Mouse (Mus musculus) frontal cortex, adult 2 months (tissue): ENCODE data around the gene Ccdc188. TPM values are rescaled to one million over a fixed set of nuclear protein-coding genes. Genes with fewer than 3 reads are reported as not detected.

Experiments
- DNase-seq, 2 experiments: peaks; one replicate each; pipeline ENCODE4 v3.0.0; 2022; ENCODE audit warnings: low spot score in 1 of 2; ENCODE audit errors: extremely low spot score in 1 of 2
- polyA plus RNA-seq: library from polyadenylated mRNA; depleted of rRNA; stranded (reverse); fragments of >200 nt; gene quantifications from 2 replicates; pipeline ENCODE4 v1.2.3, GENCODE M21; 2012

The Ccdc188 gene
- polyA plus RNA-seq, 1 experiment = not detected

DNA sequence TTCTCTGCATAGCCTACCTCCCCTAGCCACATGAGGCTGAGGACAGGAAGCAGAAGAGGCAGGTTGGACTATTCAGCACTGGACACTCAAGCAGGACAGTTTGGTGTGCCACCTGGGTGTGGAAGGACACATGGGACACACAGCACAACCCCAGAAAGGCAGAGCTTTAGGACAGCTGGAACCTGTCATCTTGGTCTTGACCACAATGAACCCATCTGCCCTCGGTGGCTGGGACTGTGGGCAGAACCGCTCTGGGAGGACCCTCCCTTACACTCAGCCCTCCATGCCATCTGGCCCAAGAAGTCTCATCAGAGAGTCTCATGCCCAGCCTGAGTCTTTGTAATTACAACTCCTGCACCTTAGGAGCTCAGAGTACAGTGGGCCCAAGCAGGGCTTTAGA is 17.6 kb upstream of the Ccdc188 start:
- no peak for DNase-seq

DNA sequence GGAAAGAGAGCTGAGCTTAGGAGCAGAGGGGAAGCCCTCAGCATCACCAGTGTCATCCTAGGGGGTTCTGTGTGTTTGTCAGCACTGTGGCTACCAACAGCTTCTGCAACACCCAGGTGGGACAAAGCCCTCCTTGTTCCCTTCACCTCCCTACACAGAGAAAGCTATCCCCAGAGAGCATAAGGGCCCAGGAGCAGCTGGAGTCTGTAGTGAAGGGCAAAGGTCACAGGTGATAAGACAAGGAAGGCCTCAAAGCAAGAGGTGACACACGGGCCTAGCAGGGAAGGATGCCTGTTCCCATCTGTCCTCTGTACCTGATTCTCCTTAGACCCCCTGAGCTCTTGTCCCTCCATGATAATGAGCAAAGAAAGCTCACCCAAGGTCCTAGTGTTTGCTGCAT is 16.1 kb upstream of the Ccdc188 start:
- no peak for DNase-seq

DNA sequence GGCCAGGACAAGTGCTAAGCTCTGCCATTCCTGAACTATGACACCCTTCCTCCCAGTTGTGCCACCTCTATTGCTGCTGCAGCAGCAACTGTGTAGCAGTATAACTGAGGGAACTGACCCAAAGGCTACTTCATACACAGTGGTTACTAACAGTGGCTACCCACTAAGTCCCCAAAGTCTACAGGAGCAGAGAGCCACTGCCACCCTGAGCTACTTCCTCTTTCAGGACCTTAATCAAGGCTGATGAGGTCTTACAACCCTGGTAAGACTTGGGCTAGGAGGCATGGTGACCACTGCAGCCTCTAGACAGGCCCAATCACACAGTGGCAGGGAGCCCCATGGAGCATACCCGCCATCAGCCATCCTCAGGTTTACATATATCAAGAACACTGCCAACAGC is 15.6 kb upstream of the Ccdc188 start:
- DNase-seq = no peak

DNA sequence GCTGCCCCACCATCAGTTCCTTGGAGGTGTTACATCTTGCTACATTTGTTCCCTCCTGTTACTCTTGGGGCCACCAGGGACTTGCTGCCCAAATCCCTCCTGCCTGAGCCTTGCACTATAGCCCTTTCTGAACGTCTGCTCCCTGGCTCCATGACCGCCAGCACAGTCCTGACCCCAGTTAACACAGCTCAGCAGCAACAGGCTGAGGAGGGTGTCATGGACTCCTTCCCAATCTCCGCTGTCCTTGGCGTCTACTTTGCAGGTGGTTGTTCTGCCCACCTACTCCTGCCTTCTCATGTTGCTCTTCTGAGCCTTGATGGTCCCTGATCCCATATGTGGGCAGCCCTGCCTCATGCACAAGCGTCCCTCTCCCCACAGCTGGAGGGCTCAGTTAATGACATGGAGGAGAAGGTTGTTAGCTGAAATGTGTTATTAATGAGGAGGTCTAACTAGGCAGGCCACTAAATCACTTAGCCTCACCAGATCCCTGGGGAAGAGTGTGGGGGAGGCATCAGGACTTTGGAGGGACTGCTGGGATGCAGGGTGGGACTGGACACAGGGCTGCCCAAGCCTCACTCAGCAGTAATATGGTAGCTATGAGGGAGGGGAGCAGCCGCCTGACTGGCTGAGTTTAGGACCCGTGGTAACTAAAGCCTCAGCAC is 14.1 kb upstream of the Ccdc188 start:
- DNase-seq = no peak

DNA sequence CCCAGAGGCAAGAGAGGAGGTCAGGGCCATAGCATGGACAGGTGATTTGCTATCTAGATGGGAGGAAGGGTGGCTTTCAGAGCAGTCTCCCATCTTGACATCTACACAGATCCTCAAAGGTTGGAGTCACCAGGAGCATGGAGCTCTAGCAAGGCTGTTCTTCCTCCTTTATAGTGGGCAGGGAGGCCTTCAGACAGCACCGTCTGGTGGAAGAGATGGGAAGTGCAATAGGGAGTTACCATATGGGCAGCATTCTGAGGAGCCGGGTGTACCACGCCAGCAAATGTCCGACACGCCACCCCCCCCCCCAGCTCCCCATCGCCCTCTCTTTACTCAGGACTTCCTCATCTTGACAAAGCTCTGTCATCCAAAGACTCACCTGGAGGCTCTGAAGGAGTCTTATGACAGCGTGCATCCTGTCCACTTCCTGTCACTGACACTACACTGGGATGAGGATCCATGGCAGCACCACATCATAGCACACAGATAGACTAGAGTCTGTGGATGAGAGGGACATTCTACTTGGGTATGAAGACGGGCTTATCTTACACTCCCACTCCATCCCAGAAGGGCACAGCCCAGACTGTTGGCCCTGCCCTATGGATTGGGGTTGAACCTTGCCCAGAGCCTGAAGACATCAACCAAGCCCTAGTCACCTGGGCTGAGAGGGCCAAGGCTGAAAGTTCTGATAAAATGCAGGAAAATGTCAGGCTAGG is 6.8 kb upstream of the Ccdc188 start:
- DNase-seq = peak in 1 of 2 experiments; percentile 92

DNA sequence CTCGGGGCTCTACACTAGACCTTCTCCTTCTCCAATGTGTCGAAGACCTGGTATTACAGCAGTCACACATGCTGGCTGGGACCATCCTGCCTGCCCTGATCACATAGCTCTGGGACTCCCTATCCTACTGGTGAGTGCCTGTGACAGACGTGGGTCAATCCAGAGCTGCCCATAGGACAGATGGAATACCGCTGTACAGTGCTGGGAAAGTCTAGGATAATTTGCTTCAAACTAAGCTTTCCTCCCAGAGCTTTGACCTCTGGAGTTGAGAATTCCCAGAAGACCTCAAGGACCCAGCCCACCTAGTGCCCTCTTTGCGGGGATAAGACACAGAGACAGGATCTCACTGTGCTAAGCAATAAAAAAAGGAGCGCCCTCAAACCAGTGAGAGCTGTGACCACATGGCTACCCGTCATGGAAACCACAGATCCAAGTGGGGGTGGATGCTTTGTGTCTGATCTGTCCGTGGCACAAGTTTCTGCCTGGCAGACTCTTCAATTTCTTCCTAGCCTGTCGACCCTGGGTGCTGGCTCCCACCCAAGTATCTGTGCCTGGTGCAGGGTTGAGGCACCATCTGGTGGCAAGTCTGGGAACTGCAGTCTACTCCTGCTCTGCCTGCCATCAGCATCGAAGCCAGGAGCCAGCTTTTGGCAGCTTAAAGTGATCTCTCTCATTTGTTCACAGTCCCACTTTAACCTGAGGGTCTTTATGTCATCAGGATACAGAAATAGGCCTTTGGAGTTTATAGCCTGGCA is 6.1 kb upstream of the Ccdc188 start:
- DNase-seq = peak in 1 of 2 experiments; percentile 98

DNA sequence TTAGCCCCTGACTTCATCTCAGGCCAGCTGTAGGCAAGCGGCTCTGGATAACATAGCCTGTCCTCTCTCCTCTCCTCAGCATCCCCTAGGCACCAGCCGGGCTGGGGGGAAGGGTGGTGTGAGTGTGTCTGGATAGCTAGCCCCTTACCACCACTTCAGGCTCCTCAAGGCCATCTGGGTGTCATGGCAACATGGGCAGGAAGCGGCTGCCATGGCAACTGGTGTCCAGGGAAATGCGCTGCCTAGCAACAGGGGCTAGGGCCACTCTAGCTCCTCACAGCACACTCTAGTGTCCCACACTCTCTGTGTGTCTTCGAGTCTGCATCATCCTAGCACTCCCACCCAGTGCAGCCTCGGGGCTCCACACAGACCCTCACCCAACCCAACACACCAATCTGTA is 4.0 kb upstream of the Ccdc188 start:
- peak in 1 of 2 experiments; percentile 70 for DNase-seq

DNA sequence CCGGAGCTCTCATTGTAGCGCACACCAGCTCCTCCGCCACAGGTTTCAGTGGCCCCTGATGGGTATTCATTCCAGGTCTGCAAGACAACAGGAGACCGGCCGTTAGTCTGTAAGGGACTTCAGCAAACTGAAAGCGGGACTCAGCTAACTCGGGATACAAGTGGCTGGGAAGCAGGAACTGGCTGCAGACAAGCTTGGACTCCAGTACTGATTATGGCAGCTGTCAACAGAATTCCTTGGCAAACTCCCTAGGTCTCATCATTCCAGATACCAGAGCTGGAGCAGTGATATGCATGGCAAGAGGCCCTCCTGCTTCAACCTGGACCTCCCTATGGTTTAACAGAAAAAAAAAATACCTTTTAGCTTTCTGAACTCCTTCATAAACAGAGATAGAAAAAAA is 2.8 kb upstream of the Ccdc188 start:
- no peak for DNase-seq

DNA sequence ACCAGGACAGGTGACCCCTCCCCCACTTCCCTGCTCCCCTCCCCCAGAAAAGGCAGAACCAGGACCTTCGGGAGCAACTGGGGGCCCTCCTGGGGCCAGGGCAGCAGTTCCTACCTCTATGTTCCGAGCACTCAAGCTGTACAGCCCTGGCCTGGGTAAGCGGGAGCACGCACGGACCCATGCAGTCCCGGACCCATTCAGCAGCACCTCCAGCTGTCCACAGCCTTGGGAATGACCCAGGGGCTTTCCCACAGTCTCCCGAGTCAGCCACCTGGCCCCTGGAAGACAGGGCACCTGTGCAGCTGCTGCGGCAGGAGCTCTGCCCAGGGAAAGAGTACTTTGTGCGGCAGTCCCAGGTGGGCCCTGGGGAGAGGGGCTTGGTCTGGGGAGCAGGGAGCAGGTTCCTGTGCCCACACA is 909 bp downstream of the Ccdc188 start:
- DNase-seq = no peak

DNA sequence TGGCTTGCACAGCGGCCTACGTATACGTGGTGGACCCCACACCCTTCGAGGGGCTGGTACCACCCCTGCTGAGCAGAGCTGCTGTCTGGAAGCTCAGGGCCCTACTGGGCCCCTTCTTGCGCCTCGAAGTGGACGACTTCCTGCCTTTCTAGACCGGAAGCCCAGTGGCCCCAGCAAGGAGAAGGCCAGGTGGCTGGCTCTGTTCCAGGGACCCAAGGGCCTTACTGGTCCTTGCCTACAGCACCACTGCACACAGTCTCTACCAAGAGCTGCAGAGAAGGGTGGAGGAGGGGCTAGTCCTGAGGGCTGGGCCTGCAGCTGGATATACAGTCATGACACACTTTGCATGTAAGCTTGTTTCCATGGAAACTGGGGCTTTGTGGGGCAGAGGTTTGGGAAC is 2.3 kb downstream of the Ccdc188 start:
- no peak for DNase-seq

DNA sequence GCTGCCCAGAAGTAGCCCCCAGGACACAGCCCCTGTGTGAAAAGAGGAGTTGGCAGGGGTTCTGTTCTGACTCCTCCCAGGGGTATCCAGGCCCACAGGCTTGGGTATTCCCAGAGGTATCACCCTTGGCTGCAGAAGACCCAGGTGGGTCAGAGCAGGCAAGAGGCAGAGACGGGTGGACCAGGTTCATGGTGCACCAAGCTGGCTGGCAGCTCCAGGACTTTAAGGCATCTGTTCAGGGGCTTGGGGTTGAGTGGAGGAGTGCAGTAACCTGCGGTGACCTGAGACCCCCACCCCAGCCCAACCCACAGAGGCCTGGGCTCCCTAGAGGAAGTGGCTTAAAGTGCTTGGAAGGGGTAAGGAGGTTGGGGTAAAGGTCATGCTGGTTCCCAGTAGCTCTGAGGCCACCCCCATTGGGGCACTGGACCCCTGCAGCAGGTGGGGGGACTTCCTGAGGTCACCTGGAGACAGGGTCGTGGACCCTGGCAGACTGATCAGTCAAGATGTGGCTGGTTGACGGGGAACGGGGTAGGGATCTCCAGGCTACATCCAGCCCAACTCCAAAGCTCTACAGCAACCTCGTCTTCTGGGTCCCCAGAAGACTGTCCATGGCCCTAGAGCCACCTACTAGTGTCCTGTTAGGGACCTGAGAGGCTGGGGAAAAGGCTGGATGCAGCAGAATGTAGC is 3.3 kb downstream of the Ccdc188 start:
- DNase-seq = no peak

DNA sequence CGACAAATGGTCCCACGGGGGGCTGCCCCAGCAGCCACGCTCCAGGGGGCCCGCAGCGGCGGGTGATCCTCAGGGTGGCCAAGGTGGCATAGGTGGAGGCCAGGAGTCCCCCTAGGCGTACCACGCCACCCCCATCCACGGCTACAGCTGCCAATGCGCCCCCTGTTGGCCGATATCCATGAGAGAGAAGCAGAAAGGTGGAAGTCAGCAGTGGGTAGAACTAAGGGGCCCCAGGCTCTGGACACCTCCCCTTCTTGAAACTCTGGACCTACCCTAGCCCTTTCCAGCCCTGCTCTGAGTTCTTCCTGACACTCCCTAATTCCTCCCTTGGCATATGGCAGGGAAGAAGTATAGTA is 3.8 kb downstream of the Ccdc188 start:
- DNase-seq = no peak

DNA sequence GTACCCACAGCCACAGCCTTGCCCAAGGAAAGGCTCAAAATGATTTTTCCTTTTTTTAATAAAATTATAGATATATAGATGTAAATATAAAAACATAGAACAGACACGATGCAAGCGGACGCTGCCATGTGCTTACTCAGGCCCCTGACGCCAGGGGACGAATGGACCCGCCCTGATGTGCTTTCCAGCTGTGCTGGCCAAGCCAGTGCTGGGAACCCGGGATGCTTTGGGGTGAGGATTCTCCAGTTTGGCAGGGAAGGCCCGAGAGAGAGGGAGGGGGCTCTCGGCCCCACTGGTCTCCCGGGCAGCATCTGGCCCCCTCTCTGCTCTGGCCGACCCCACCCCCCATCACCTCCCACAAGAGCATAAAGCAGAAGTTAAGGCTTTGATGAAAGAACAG is 4.5 kb downstream of the Ccdc188 start:
- no peak for DNase-seq

DNA sequence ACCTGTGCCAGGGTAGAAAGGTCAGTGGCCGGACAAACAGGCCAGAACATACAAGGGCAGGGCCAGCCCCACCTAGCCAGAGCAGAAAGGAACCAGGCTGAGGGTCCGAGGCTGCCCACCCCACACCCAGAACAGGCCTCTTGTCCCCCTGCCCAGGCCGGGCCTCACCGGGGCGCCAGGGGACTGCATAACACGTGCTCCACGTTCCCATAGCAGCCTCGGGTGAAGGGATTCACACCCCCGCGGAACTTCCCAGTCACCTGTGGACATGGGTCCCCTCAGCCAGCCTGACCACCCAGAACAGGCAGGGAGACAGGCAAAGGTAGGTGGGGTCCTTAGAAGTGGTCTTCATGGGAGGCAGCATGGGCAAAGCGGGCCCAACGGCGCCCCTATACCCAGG is 9.5 kb downstream of the Ccdc188 start:
- DNase-seq = no peak

DNA sequence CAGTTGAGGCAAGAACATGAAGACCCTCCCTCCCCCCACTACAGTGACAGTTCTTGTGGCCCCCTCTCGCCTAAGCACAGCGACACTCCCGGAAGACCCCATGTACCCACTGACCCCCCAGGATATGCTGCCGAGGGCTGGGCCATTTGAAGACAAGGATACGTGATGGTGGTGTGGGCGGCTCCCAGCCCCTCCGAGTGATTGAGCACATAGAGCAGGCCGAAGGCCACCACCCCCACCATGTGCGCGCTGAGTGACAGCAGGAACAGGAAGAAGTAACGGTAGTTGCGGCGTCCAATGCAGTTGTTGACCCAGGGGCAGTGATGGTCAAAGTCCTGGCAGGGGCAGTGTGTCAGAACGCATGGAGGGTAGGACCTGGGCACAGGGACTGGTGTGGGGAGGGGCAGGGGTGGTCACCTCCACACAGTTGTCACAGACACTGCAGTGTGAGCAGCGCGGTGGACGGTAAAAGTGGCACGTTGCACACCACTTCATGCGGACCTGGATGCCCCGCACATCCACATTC is 10.3 kb downstream of the Ccdc188 start:
- DNase-seq = no peak

DNA sequence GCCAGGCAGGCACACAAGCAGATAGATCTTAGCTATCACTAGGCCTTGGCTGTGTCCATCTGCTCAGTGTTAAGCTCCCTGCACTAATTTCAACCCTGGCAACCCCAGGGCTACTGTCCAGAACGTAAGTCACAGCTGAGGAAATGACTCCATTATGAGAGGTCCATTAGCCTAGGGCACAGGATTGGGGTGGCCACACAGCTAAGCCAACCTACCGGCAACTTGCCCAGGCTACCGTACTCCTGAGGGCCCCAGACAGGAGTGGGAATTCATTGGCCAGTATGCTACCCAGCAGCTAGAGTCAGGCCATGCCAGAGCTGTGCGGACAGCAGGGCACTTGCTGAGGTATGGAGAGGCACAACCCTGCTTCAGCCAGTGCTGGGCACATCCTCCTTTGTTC is 11.2 kb downstream of the Ccdc188 start:
- no peak for DNase-seq

DNA sequence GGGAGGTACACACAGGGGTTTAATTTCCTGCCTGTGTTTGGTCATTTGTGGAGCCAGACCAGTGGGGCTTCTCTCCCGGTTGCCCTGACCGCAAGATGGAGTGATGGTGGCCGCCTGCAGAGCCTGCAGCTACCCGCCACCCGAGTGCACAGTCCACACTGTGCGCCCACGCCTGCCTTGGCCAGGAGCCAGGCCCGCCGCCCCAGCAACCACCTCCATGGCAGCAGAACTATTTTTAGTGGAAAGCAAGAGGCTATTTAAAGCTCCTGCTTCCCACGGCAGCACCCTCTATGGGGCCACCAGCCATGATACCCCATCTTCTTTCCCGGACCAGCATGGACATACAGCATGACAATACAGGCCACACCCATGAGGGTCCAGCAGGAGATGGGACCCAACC is 11.9 kb downstream of the Ccdc188 start:
- DNase-seq = peak; percentile 87 to 93

DNA sequence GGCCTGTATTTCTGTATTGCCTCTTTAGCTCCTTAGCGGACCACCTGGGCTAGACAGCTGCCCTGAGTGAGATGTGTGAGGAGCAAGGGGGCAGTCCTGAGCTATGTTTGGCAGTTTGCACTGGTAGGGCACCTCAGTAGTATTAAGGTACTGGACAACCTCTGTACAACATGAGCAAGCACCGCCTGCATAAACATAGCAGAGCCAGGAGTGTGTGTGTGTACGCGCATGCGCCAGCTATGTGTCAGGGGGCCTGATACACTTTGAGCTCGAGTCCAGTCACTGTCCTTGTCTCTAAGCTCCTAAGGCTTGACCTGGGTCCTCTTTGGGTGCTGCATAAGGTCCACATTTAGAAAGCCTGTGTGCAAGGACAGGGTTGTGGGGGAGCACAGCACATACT is 12.9 kb downstream of the Ccdc188 start:
- no peak for DNase-seq

DNA sequence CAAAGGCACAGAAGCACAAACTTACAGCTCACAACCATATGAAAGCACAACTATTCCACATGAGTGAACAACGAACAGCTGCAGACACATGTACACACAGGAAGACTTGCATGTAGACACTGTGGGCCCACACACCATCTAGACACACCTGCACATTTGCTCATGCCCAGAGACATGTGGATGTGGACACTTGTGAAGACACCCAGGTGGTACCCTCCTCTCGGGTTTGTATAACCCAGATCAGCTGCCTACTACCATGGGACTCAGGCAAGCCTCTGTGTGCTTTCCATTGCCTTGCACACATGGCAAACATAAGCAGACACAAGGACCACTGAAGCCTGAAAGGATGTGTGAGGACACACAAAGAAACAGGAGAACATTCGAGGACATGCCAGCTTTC is 13.4 kb downstream of the Ccdc188 start:
- DNase-seq = no peak

DNA sequence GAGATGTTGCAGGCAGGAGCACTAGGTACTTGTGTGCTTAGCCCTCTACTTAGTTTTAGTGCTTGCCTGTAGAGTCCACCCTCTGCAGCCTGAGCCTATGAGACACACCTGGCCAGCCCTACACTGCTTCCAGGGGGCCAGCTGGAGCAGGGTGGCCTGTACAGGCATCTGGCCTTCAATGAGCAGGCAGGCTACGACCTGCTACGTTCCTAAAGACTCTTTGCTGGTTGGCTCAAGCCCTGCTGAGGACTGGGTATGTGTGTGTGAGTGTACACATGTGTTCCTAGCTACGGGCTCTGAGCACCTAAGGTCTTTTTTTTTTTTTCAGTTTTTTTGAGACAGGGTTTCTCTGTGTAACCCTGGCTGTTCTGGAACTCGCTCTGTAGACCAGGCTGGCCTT is 13.8 kb downstream of the Ccdc188 start:
- no peak for DNase-seq

DNA sequence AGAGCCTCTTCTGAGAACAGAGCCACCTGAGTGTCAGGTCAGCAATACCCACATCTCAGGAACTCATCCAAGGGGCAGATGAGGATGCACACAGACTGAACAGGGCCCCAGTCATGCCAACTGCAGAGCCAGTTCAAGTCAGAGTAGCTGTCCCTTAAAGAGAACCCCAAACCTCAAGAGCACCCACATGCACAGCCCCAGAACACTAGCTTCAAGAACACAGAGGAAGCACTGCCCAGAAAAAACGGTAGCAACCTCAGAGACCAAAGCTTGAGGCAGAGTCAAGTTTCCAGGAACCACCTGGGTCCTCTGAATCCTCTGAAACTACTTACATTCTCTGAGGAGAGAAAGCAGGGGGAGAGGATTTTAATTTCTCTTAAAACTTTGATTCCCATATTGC is 15.8 kb downstream of the Ccdc188 start:
- DNase-seq = no peak
